Mouse (Mus musculus) heart, postnatal 0 days (tissue): Measurements from ENCODE around the gene Stard13.

ENCODE experiments used
- CTCF ChIP-seq: IDR thresholded peaks from 2 replicates; pipeline ENCODE4 v1.5.1; 2016; ENCODE audit warnings: antibody characterized with exemption, control low read depth, low read depth
- EP300 ChIP-seq: IDR thresholded peaks from 2 replicates; pipeline ENCODE4 v1.6.1; 2016; ENCODE audit warnings: antibody characterized with exemption, low read depth

- TF ChIP-seq CTCF (no peak), EP300 (no peak)
Measured at GRCm38 (mm10) chr5:151126608-151127005, 107.0 kb downstream of the Stard13 start.
